Mouse (Mus musculus): Measurements from ENCODE around the gene Nkain1.

DNA sequence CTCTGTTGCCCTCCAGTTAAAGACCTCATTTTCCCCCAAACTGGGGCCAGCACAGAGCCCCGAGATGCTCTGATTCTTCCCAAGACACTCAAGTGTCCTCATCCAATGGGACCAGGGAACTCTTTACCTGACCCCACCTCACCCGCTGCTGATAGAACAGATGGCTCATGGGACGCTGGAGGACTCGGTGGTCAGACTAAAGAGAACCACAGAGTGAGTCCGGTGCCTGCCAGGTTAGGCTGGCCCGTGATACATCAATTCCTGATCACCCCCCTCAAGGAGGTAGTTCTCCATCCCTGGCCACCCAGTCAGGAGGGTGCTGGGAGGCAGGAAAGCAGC, 992 bp downstream of the Nkain1 start:
- no peak for TF ChIP-seq POLR2A (IDR thresholded peaks at IDR 0.05; ENCODE audit: insufficient read depth, low read depth, low read length)
- TF ChIP-seq CTCF (IDR thresholded peaks at IDR 0.05), result no peak
- no peak for TF ChIP-seq EP300 (IDR thresholded peaks at IDR 0.05; ENCODE audit: insufficient read depth, low read depth, low read length)

All from heart, adult 2 months (tissue).